Mouse (Mus musculus): ENCODE measurements at regions not wholly inside any gene's neighbourhood (a gene's known extent, or its start where the extent isn't known, plus 50 kb on each side); places are given as distances from the start of the nearest gene placed in this dataset.

GRCm38 (mm10) chr1:168685147-168685546, 253.1 kb upstream of the Pbx1 start:
- Histone ChIP-seq H3K27me3 (ENCODE audit: insufficient read depth, low read length) (no peaks in the 10 kb centered on the region), H3K9ac (no peak overlapping the region), H3K36me3 (ENCODE audit: insufficient read depth) (no peaks in the 10 kb centered on the region), H3K4me1 (ENCODE audit: insufficient read depth) (no peaks in the 10 kb centered on the region), H3K27ac (ENCODE audit: low read depth) (no peak overlapping the region), H3K9me3 (ENCODE audit: low read depth, low read length) (no peaks in the 10 kb centered on the region), H3K4me2 (no peak overlapping the region), H3K4me3 (ENCODE audit: low read depth, low read length) (no peak overlapping the region)
- WGBS, result 33% methylated on average over 2 of the region's 2 CpGs
- peak; percentile 56; the same call in 1 of the 2 replicates for ATAC-seq (ENCODE audit: insufficient read depth)
- no peak for TF ChIP-seq CTCF (IDR thresholded peaks at IDR 0.05; ENCODE audit: low read depth)
- peak; percentile 86 for DNase-seq

DNA sequence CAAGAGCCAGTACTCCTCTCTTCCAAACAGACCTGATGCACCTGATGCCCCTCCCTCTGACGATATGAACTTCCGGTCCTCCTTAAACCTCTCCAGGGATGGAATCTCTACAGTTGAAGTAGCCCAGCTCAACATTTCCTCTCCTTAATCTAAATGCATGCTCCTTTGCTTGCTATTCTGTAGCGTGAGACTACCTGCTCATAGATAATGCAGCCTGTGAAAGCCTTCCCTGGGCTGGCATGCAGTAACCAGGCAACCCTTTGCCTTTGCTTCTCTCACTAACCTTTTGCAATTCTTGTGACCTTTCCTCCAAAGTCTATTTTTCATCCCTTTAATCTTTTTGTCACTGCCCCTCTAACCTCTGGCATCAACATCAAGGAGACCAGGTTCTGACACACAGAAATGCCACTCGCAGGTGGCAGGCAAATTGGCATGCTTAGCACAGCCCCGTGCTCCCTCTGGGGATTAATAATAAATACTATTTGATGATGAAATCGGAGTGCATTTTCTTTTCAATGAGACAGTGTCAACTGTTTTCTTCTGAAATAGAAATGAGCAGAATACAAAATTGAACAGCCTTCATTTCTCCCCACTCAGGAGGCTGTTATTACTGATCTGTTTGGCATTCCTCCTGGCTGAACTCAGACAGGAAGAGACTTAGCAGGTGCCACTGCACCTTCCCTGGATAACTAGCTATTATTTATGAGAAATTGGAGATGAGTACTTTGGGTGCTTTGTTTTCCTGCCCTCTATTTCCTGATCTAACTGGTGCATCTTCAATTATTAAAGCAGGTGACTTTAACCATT, 249.8 kb upstream of the Pbx1 start:
- WGBS, result 67% methylated on average over 6 of the region's 6 CpGs
- DNase-seq (no peak), ATAC-seq (ENCODE audit: insufficient read depth) (no peak)
- Histone ChIP-seq H3K4me3 (ENCODE audit: low read depth, low read length) (no peak overlapping the region), H3K9ac (no peak overlapping the region), H3K4me1 (ENCODE audit: insufficient read depth) (no peaks in the 10 kb centered on the region), H3K4me2 (no peak overlapping the region), H3K27me3 (ENCODE audit: insufficient read depth, low read length) (no peaks in the 10 kb centered on the region), H3K36me3 (ENCODE audit: insufficient read depth) (no peaks in the 10 kb centered on the region), H3K27ac (ENCODE audit: low read depth) (no peak overlapping the region), H3K9me3 (ENCODE audit: low read depth, low read length) (no peaks in the 10 kb centered on the region)
- no peak for TF ChIP-seq CTCF (IDR thresholded peaks at IDR 0.05; ENCODE audit: low read depth)

DNA sequence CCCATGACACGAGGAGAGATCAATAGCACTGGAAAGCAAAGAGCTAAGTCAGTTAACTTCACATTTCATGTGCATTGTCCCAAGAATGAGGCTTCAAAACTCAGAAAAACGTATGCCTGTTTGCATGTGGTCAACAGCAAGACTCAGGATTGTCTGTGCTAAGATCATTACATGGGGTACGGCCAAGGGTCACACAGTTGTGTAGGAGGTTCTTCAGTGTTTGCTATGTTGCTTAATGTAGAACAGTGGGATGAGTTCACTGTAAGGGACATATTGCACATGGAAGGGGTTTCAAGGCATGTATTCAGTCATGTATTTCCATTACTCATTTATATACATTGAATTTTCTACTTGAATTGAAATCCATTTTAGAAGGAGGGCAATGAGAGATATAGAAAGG, 248.6 kb upstream of the Pbx1 start:
- Histone ChIP-seq H3K4me1 (ENCODE audit: insufficient read depth) (no peaks in the 10 kb centered on the region), H3K4me3 (ENCODE audit: low read depth, low read length) (no peak overlapping the region), H3K27me3 (ENCODE audit: insufficient read depth, low read length) (no peaks in the 10 kb centered on the region), H3K9me3 (ENCODE audit: low read depth, low read length) (no peaks in the 10 kb centered on the region), H3K4me2 (no peak overlapping the region), H3K27ac (ENCODE audit: low read depth) (no peak overlapping the region), H3K36me3 (ENCODE audit: insufficient read depth) (no peaks in the 10 kb centered on the region), H3K9ac (no peak overlapping the region)
- 77% methylated on average over 3 of the region's 3 CpGs for WGBS
- DNase-seq (no peak), ATAC-seq (ENCODE audit: insufficient read depth) (no peak)
- TF ChIP-seq CTCF (IDR thresholded peaks at IDR 0.05; ENCODE audit: low read depth), result no peak

GRCm38 (mm10) chr1:168676418-168677413, 244.6 kb upstream of the Pbx1 start:
- H3K4me3 ChIP-seq (ENCODE audit: low read depth, low read length), result no peak overlapping the region; the same call in 1 of the 2 replicates
- 42% methylated on average over 29 of the region's 29 CpGs for WGBS
- DNase-seq, result peak; percentile 27

DNA sequence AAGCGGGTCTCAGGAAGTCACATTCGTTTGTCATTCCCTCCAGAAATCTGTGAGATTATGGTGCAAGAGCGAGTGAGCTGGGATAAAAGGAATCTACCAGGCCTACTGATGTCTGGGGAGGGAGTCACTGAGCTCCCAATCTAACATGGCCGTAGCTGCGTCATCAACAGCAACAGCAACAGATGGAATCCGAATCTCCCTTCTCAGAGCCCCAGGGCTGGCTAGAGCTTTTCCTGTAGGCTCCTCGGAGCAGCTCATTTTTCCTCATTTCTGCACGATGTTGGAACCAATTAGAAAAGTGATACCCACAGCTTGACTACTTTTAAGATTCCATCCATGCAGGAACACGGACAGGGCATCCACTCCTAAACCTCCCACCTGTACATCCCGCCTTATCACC, 243.7 kb upstream of the Pbx1 start:
- WGBS, result 62% methylated on average over 10 of the region's 10 CpGs
- Histone ChIP-seq H3K4me2 (no peak overlapping the region), H3K4me1 (ENCODE audit: insufficient read depth) (no peaks in the 10 kb centered on the region), H3K27ac (ENCODE audit: low read depth) (no peak overlapping the region), H3K27me3 (ENCODE audit: insufficient read depth, low read length) (no peaks in the 10 kb centered on the region), H3K36me3 (ENCODE audit: insufficient read depth) (no peaks in the 10 kb centered on the region), H3K9ac (no peak overlapping the region), H3K4me3 (ENCODE audit: low read depth, low read length) (no peak overlapping the region), H3K9me3 (ENCODE audit: low read depth, low read length) (no peaks in the 10 kb centered on the region)
- ATAC-seq (ENCODE audit: insufficient read depth), result no peak
- TF ChIP-seq CTCF (IDR thresholded peaks at IDR 0.05; ENCODE audit: low read depth), result no peak
- DNase-seq, result no peak

More at GRCm38 (mm10) chr1:168676418-168677413, 244.6 kb upstream of the Pbx1 start:
- Histone ChIP-seq H3K9me3 (ENCODE audit: low read depth, low read length) (no peaks in the 10 kb centered on the region), H3K36me3 (ENCODE audit: insufficient read depth) (no peaks in the 10 kb centered on the region), H3K27me3 (ENCODE audit: insufficient read depth, low read length) (no peaks in the 10 kb centered on the region), H3K27ac (ENCODE audit: low read depth) (no peak overlapping the region), H3K4me2 (peak overlapping the region; percentile 37), H3K4me1 (ENCODE audit: insufficient read depth) (no peaks in the 10 kb centered on the region), H3K9ac (no peak overlapping the region)
- TF ChIP-seq CTCF (IDR thresholded peaks at IDR 0.05; ENCODE audit: low read depth), result no peak
- no peak for ATAC-seq (ENCODE audit: insufficient read depth)

DNA sequence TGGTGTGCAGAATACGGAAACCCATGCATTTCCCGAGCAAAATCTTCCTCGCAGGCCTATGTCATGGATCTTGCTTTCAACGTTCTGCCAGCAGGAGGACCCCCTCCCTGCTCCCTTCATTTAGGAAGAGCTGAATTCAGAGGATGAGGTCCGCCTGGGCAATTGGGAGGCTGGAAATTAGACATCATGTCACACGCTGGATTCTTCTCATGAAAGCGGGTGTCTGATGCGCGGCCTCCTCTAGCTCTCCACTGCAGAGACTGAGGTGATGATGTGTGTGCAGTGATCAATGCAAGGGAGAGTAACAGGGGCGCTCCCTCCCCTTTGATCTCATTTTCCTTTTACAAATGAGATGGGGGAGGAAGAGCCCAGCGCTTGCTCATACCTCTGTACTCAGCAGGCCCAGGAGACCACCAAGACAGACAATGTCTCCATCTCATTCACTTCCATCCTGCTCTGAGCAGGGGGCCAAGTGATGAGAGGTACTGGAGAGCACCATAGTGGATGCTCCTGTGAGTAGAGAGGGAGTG, 230.8 kb upstream of the Pbx1 start:
- peak; percentile 75 for DNase-seq
- Histone ChIP-seq H3K4me1 (ENCODE audit: insufficient read depth) (no peaks in the 10 kb centered on the region), H3K27ac (ENCODE audit: low read depth) (no peak overlapping the region), H3K4me3 (ENCODE audit: low read depth, low read length) (no peak overlapping the region), H3K9me3 (ENCODE audit: low read depth, low read length) (no peaks in the 10 kb centered on the region), H3K4me2 (no peak overlapping the region), H3K9ac (no peak overlapping the region), H3K27me3 (ENCODE audit: insufficient read depth, low read length) (no peaks in the 10 kb centered on the region), H3K36me3 (ENCODE audit: insufficient read depth) (no peaks in the 10 kb centered on the region)
- peak; percentile 41; the same call in 1 of the 2 replicates for ATAC-seq (ENCODE audit: insufficient read depth)
- peak; percentile 60 for TF ChIP-seq CTCF (IDR thresholded peaks at IDR 0.05; ENCODE audit: low read depth)
- WGBS, result 30% methylated on average over 11 of the region's 11 CpGs

Data from lung, embryonic 14.5 days (tissue).